Mouse (Mus musculus) G1E (cell line): ENCODE data around the gene P3h2. TPM values are rescaled to one million over a fixed set of nuclear protein-coding genes. Genes with fewer than 3 reads are reported as not detected.

ENCODE experiments used
- ATAC-seq: 2 replicates; pipeline ENCODE4 v1.8.0; 2016; ENCODE audit warnings: mild to moderate bottlenecking; ENCODE audit not compliant: insufficient number of reproducible peaks, poor library complexity, low FRiP score, severe bottlenecking; ENCODE audit errors: extremely low read depth
- DNase-seq: peaks from one replicate; pipeline ENCODE4 v3.0.0; 2012; ENCODE audit warnings: low spot score
- H3K27me3 ChIP-seq: 2 replicates; pipeline ENCODE4 v1.6.1; 2012; ENCODE audit warnings: mild to moderate bottlenecking, low read length, inconsistent platforms; ENCODE audit not compliant: insufficient read depth
- H3K36me3 ChIP-seq: replicated peaks from 2 replicates; pipeline ENCODE3; 2012; ENCODE audit warnings: mild to moderate bottlenecking, inconsistent platforms
- H3K4me1 ChIP-seq: 2 replicates; pipeline ENCODE4 v1.6.1; 2012; ENCODE audit warnings: low read depth, low read length, inconsistent platforms, mixed read lengths; ENCODE audit not compliant: insufficient read depth
- H3K4me3 ChIP-seq: 2 replicates; pipeline ENCODE4 v1.5.1; 2012; ENCODE audit warnings: low read depth, mild to moderate bottlenecking, inconsistent platforms, low read length, moderate library complexity, mixed read lengths
- H3K9me3 ChIP-seq: replicated peaks from 2 replicates; pipeline ENCODE4 v1.6.1; 2012; ENCODE audit warnings: inconsistent platforms
- CTCF ChIP-seq: IDR thresholded peaks from 2 replicates; pipeline ENCODE4 v1.5.1; 2012; ENCODE audit warnings: low read depth, low read length, inconsistent platforms, mixed read lengths
- GATA1 ChIP-seq: IDR thresholded peaks from 2 replicates; pipeline ENCODE4 v1.6.1; 2012; ENCODE audit warnings: borderline replicate concordance, low read length, inconsistent platforms, mixed read lengths
- GATA2 ChIP-seq: IDR thresholded peaks from 2 replicates; pipeline ENCODE4 v1.6.1; 2012; ENCODE audit warnings: low read depth, low read length, inconsistent platforms, borderline replicate concordance
- POLR2AphosphoS5 ChIP-seq: IDR thresholded peaks from 2 replicates; pipeline ENCODE4 v1.6.1; 2012; ENCODE audit warnings: low read depth, low read length, inconsistent platforms; ENCODE audit not compliant: insufficient replicate concordance
- TAL1 ChIP-seq: conservative IDR thresholded peaks from 2 replicates; pipeline ENCODE4 v1.6.1; 2012; ENCODE audit warnings: low read depth, low read length, inconsistent platforms, mixed read lengths
- polyA plus RNA-seq: library from polyadenylated mRNA; stranded (reverse); fragments of >175 nt; gene quantifications from 2 replicates; pipeline ENCODE4 v1.2.3, GENCODE M21; 2012
- total RNA-seq, 2 experiments: library from RNA; stranded (forward) in 1 of 2; stranded (reverse) in 1 of 2; fragments of 200-1000 nt in 1 of 2; fragments of >200 nt in 1 of 2; fragmentation: Nextera tagmentation in 1 of 2; gene quantifications; 2 replicates each; pipeline ENCODE4 v1.2.3; 2014 to 2017

P3h2 gene
- total and polyA plus RNA-seq, 3 experiments: not detected

DNA sequence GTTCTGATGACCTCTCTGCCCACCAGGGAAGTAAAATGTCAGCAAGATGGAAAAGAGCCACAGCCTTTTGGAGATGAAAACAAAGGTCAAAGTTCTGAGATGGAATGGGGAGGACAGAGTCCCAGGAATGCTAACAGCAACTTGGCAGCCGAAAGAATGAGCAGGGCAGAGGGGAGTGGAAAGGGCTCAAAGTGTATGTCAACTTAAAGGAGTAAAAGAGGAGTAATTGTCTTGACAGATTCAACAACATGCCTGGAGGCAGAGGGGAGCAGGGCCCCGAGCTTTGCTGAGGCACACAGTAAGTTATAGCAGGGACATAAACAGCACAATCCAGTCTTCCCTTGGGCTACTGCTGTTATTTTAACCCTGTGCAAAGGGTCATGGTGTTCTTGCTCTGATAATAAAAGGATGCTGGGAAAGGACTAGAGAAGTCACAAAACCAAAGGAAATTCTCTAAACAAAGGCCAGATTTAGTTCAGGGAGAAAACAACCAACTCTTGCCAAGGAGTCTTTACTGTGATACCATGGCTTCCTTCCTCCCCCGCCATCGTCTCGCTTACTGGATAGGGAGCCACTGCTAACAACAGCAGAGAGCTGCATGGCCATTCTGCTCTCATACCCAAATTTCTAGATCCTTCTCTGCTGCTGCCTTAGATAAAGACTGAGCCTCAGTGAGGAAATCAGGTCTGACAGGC is 56.0 kb downstream of the P3h2 start:
- Histone ChIP-seq H3K27me3 (no peaks in the 10 kb centered on the region), H3K9me3 (0 out of 2 replicates have a peak, but pooled peaks cover 2% of the 10 kb centered on the region), H3K4me3 (no peak overlapping the region), H3K36me3 (no peaks in the 10 kb centered on the region), H3K4me1 (no peaks in the 10 kb centered on the region)
- TF ChIP-seq GATA2 (no peak), CTCF (no peak), POLR2AphosphoS5 (no peak), TAL1 (no peak), GATA1 (no peak)
- ATAC-seq: no peak
- no peak for DNase-seq

DNA sequence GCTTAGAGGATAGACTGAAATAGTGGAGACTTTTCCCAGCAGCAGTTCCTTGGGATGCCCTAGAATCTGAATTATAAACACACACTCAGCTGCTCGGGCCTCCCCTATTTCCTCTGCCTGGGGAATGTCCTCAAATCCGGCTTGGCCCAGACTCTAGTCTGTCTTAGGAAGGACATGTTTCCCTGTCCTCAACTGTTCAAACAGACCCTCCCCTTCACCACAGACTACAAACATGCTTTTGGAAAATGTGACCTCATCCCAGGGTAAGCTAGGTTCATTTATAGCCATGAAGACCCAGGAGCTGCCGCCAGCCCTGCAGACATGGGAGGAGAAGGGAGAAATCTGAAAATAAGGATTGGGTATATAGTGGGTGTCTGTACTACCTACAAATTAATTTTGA is 57.7 kb downstream of the P3h2 start:
- ATAC-seq: no peak
- H3K9me3 ChIP-seq: peaks cover 6% of the 10 kb centered on the region; the same call in 1 of the 2 replicates
- H3K4me3 ChIP-seq: no peak overlapping the region
- no peaks in the 10 kb centered on the region for H3K36me3 ChIP-seq
- no peak for TF ChIP-seq TAL1
- TF ChIP-seq GATA2: no peak
- no peak for TF ChIP-seq GATA1
- TF ChIP-seq POLR2AphosphoS5: no peak
- TF ChIP-seq CTCF: no peak
- no peak for DNase-seq
- no peaks in the 10 kb centered on the region for H3K27me3 ChIP-seq
- H3K4me1 ChIP-seq: no peaks in the 10 kb centered on the region

DNA sequence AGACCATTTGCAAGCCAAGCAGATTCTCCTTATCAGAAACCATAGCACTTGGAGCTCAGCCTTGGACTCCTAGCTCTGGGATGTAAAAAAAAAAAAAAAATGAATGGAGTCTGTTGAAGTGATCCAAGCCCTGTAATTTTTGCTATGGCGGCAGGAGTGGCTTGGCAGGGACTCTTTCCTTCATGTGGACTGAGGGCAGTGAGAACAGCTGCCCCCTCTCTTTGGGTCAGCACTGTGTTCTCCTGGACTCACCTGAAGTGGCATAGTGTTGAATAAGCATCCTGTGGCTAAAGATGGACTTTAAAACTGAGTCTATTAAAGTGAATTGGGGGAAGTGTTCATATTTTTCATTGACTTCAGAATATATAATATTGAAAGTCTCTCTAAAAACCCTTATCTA is 58.2 kb downstream of the P3h2 start:
- Histone ChIP-seq H3K27me3 (no peaks in the 10 kb centered on the region), H3K4me3 (no peak overlapping the region), H3K9me3 (peaks cover 6% of the 10 kb centered on the region; the same call in 1 of the 2 replicates), H3K36me3 (no peaks in the 10 kb centered on the region), H3K4me1 (no peaks in the 10 kb centered on the region)
- TF ChIP-seq GATA2 (no peak), GATA1 (no peak), TAL1 (no peak), POLR2AphosphoS5 (no peak), CTCF (no peak)
- ATAC-seq: no peak
- DNase-seq: no peak

DNA sequence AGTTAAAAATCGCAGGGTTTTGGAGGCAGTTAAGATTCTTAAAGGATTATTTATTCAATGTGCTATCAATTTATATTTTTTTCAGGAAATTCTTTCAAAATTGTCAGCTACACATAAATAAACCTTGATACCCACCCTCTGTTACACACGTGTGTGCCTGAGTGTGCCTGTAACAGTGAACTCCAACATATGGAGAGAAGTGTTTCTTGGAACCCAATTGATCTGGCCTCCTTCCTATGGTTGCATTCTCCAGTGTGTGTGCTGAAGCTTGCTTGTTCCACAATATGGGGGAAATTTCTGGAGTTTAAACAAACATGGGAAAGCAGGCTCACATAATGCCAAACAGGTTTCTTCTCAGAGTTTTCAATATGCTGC is 63.7 kb downstream of the P3h2 start:
- Histone ChIP-seq H3K9me3 (peaks cover 4% of the 10 kb centered on the region; the same call in 1 of the 2 replicates), H3K4me3 (no peak overlapping the region), H3K36me3 (no peaks in the 10 kb centered on the region), H3K4me1 (no peaks in the 10 kb centered on the region), H3K27me3 (no peaks in the 10 kb centered on the region)
- no peak for ATAC-seq
- DNase-seq: no peak
- no peak for TF ChIP-seq TAL1
- no peak for TF ChIP-seq CTCF

DNA sequence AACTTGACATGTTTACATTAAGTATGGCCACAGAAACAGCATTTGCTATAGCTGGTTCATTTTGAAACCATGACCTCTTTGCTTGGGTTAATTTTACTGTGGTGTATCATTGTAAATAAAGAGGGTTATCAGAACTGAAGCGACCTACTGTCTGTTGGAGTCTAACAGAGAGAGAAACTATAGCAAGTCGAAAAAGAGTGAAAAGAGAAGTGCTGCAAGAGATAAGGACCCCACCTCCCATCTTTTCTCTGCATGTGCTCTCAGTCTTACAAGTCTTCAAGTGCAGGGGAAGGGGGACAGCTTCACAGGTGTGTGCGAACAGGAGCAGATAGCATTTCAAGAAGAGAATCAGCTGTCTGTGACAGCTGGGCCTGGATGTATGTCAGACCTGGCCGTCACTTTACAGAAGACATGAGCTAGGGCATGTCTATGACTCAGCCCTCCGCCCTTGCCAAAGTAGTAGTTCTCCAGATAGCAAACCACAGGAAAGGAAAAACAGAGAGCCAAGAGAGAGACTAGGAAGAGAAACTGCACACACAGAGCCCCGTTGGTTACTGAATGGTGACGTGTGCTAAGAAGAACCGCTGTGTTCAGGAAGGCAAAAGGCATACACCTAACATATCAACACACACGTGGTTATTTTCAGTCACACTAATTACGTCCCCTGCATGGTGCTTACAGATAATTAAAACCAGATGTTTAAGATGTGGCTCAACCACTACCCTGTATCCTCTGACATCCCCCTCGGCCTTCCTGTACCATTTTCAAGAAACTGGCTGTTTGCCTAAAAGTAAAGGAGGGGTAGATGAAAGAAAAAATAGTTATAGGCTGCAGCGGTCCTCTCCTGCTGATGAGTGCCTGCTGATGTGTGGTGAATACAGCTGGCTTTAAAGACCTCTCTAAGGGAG is 64.3 kb downstream of the P3h2 start:
- TF ChIP-seq GATA1 (no peak), POLR2AphosphoS5 (no peak), GATA2 (no peak), TAL1 (no peak), CTCF (no peak)
- H3K36me3 ChIP-seq: no peaks in the 10 kb centered on the region
- H3K9me3 ChIP-seq: peaks cover 4% of the 10 kb centered on the region; the same call in 1 of the 2 replicates
- H3K4me3 ChIP-seq: no peak overlapping the region
- H3K27me3 ChIP-seq: no peaks in the 10 kb centered on the region
- no peak for DNase-seq
- no peak for ATAC-seq
- H3K4me1 ChIP-seq: no peaks in the 10 kb centered on the region

DNA sequence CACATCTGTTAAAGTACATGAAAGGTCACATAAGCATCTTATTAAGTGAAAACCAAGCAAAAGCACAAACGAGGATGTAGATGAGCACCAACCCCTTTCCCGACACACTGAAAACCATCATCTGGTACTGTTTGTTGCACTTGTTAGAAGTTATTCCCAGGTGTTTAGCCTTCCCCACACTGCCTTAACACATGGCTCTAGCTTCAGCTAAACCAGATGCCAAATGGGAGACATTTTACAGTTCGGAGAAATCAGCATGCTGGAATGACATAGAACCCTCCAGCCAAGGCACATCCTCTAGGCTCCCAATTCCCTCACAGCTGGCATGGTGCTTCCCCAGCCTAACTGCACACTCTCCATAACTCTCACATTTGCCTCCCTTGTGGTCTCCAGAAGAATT is 66.3 kb downstream of the P3h2 start:
- DNase-seq: no peak
- H3K36me3 ChIP-seq: no peaks in the 10 kb centered on the region
- H3K4me1 ChIP-seq: no peaks in the 10 kb centered on the region
- no peak for TF ChIP-seq CTCF
- peaks cover 4% of the 10 kb centered on the region; the same call in 1 of the 2 replicates for H3K9me3 ChIP-seq
- H3K27me3 ChIP-seq: no peaks in the 10 kb centered on the region
- ATAC-seq: no peak
- no peak overlapping the region for H3K4me3 ChIP-seq

DNA sequence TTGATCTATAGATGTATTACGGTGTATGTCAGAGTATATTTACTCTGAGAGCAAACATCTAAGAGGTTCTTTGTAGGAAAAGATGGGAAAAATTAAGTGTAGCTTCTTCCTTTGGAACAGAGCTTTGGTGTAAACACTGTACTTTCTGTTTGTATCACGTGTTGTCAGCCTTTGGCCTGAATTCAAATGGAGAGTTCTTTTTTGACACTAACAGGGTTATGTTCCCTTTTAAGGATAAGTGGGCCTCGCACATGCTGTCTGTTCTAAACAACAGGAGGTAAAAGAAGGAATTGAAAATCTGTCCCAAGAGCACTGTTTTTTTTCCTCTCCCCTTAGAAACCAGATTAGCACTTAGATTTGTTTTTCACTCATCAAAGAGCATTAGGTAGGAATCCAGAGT is 70.1 kb downstream of the P3h2 start:
- Histone ChIP-seq H3K27me3 (no peaks in the 10 kb centered on the region), H3K9me3 (no peaks in the 10 kb centered on the region), H3K4me3 (no peak overlapping the region), H3K4me1 (no peaks in the 10 kb centered on the region), H3K36me3 (no peaks in the 10 kb centered on the region)
- TF ChIP-seq POLR2AphosphoS5 (no peak), GATA1 (no peak), TAL1 (no peak), GATA2 (no peak), CTCF (no peak)
- no peak for DNase-seq
- ATAC-seq: no peak
